Mouse (Mus musculus): ENCODE measurements at regions not wholly inside any gene's neighbourhood (a gene's known extent, or its start where the extent isn't known, plus 50 kb on each side); places are given as distances from the start of the nearest gene placed in this dataset.
A peak's percentile ranks its signal among the peaks of the same experiment; 100 is the strongest.

- Histone ChIP-seq H3K4me3 (ENCODE audit: control insufficient read depth, low read depth, low read length) (no peak overlapping the region), H3K27me3 (ENCODE audit: control insufficient read depth, insufficient read depth, low read length) (no peaks in the 10 kb centered on the region), H3K4me1 (ENCODE audit: control insufficient read depth, insufficient read depth, low read length) (no peaks in the 10 kb centered on the region), H3K36me3 (ENCODE audit: control insufficient read depth, insufficient read depth, low read length) (no peaks in the 10 kb centered on the region), H3K27ac (ENCODE audit: control insufficient read depth, insufficient read depth, low read depth, low read length) (no peak overlapping the region)
- no peak for TF ChIP-seq POLR2A (IDR thresholded peaks at IDR 0.05; ENCODE audit: control insufficient read depth, low read depth, low read length)
- TF ChIP-seq CTCF (IDR thresholded peaks at IDR 0.05; ENCODE audit: control insufficient read depth, insufficient read depth, insufficient replicate concordance, low read depth, low read length), result no peak
These were observed 90.0 kb upstream of the Zcchc2 start for GRCm38 (mm10) chr1:105900158-105900557.

DNA sequence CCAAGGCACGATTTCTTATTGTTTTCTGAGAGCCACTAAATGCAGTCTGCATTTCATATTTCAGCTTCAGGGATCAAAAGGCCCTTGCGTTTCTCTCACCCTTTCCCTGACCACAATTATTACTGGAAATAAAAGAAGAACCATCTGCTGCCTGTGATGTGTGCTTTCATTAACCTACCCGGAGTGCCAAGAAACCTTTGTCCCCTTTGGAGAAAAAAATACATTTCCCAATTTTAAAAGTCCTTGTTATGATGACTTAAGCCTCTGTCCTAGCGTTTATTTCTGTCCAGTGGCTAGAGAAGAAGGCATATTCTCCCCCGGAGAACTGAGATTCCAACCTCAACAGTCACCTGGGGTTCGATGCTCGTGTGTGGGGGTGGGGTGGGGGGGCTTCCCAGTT lies 89.3 kb upstream of the Zcchc2 start:
- no peaks in the 10 kb centered on the region for H3K36me3 ChIP-seq (ENCODE audit: control insufficient read depth, insufficient read depth, low read length)
- no peaks in the 10 kb centered on the region for H3K27me3 ChIP-seq (ENCODE audit: control insufficient read depth, insufficient read depth, low read length)
- no peak overlapping the region for H3K27ac ChIP-seq (ENCODE audit: control insufficient read depth, insufficient read depth, low read depth, low read length)
- H3K4me3 ChIP-seq (ENCODE audit: control insufficient read depth, low read depth, low read length), result no peak overlapping the region
- TF ChIP-seq POLR2A (IDR thresholded peaks at IDR 0.05; ENCODE audit: control insufficient read depth, low read depth, low read length), result no peak
- no peak for TF ChIP-seq CTCF (IDR thresholded peaks at IDR 0.05; ENCODE audit: control insufficient read depth, insufficient read depth, insufficient replicate concordance, low read depth, low read length)
- H3K4me1 ChIP-seq (ENCODE audit: control insufficient read depth, insufficient read depth, low read length), result no peaks in the 10 kb centered on the region

GRCm38 (mm10) chr1:105903286-105904115 lies 86.7 kb upstream of the Zcchc2 start:
- Histone ChIP-seq H3K36me3 (ENCODE audit: control insufficient read depth, insufficient read depth, low read length) (no peaks in the 10 kb centered on the region), H3K27me3 (ENCODE audit: control insufficient read depth, insufficient read depth, low read length) (no peaks in the 10 kb centered on the region), H3K4me1 (ENCODE audit: control insufficient read depth, insufficient read depth, low read length) (peaks cover 3% of the 10 kb centered on the region; the same call in 1 of the 2 replicates), H3K27ac (ENCODE audit: control insufficient read depth, insufficient read depth, low read depth, low read length) (no peak overlapping the region), H3K4me3 (ENCODE audit: control insufficient read depth, low read depth, low read length) (no peak overlapping the region)
- TF ChIP-seq POLR2A (IDR thresholded peaks at IDR 0.05; ENCODE audit: control insufficient read depth, low read depth, low read length) (no peak), CTCF (IDR thresholded peaks at IDR 0.05; ENCODE audit: control insufficient read depth, insufficient read depth, insufficient replicate concordance, low read depth, low read length) (no peak)

DNA sequence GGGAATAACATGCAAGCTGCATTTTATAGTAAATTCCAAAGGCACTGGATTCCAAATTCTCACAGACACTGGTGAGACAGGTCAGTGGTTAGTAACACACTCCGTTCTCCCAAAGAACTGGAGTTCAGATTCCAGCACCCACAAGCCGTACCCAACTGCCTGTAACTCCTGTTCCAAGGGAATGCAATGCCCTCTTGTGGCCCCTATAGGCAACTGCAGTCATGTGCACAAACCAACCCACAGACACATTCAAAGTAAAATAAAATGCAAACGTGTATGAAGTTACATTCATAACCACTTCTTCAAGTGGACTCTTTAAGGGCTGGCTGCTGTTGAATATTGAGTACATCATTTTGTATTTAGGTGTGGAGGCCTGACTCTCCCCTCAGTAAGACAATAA lies 85.5 kb upstream of the Zcchc2 start:
- TF ChIP-seq CTCF (IDR thresholded peaks at IDR 0.05; ENCODE audit: control insufficient read depth, insufficient read depth, insufficient replicate concordance, low read depth, low read length), result peak; percentile 60; the same call in 1 of the 2 replicates
- TF ChIP-seq POLR2A (IDR thresholded peaks at IDR 0.05; ENCODE audit: control insufficient read depth, low read depth, low read length), result no peak
- Histone ChIP-seq H3K4me3 (ENCODE audit: control insufficient read depth, low read depth, low read length) (no peak overlapping the region), H3K27me3 (ENCODE audit: control insufficient read depth, insufficient read depth, low read length) (no peaks in the 10 kb centered on the region), H3K4me1 (ENCODE audit: control insufficient read depth, insufficient read depth, low read length) (peaks cover 3% of the 10 kb centered on the region; the same call in 1 of the 2 replicates), H3K36me3 (ENCODE audit: control insufficient read depth, insufficient read depth, low read length) (no peaks in the 10 kb centered on the region), H3K27ac (ENCODE audit: control insufficient read depth, insufficient read depth, low read depth, low read length) (no peak overlapping the region)

DNA sequence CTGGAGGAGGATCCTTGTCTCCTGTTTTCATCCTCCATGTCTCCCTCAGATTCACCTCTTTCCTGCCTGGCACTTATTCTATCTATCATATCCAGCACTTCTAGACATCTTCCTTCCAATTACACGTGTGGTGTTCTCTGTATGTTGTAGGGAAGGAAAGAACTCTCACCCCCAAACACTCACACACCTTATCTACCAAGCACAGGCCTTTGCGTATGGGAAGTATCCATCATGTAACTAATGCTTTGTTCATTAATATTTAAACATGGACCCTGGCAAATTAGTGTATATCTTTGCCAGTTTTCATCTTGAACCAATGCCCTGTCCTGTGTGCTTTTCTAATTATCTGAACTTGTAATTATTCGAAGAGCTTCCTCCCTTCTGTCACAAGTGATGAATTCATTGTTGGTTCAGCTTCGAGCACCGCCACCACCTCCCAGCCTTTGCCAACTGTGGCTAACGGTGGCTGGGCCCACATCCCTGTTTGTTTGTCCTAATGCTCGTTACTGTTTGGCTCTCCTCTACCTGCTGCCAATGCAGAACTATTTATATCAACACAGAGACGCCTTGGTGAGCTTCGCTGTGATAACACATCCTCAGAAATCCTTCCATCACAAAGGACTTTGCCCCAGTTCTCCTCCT lies 84.3 kb upstream of the Zcchc2 start:
- Histone ChIP-seq H3K36me3 (ENCODE audit: control insufficient read depth, insufficient read depth, low read length) (no peaks in the 10 kb centered on the region), H3K4me1 (ENCODE audit: control insufficient read depth, insufficient read depth, low read length) (peaks cover 3% of the 10 kb centered on the region; the same call in 1 of the 2 replicates), H3K4me3 (ENCODE audit: control insufficient read depth, low read depth, low read length) (no peak overlapping the region), H3K27ac (ENCODE audit: control insufficient read depth, insufficient read depth, low read depth, low read length) (no peak overlapping the region), H3K27me3 (ENCODE audit: control insufficient read depth, insufficient read depth, low read length) (no peaks in the 10 kb centered on the region)
- TF ChIP-seq POLR2A (IDR thresholded peaks at IDR 0.05; ENCODE audit: control insufficient read depth, low read depth, low read length) (no peak), CTCF (IDR thresholded peaks at IDR 0.05; ENCODE audit: control insufficient read depth, insufficient read depth, insufficient replicate concordance, low read depth, low read length) (no peak)

- TF ChIP-seq POLR2A (IDR thresholded peaks at IDR 0.05; ENCODE audit: control insufficient read depth, low read depth, low read length) (no peak), CTCF (IDR thresholded peaks at IDR 0.05; ENCODE audit: control insufficient read depth, insufficient read depth, insufficient replicate concordance, low read depth, low read length) (no peak)
- no peaks in the 10 kb centered on the region for H3K36me3 ChIP-seq (ENCODE audit: control insufficient read depth, insufficient read depth, low read length)
These were observed 83.8 kb upstream of the Zcchc2 start for GRCm38 (mm10) chr1:105906427-105906798.

More at GRCm38 (mm10) chr1:105906427-105906798, 83.8 kb upstream of the Zcchc2 start:
- H3K27ac ChIP-seq (ENCODE audit: control insufficient read depth, insufficient read depth, low read depth, low read length), result no peak overlapping the region
- H3K4me3 ChIP-seq (ENCODE audit: control insufficient read depth, low read depth, low read length), result no peak overlapping the region
- H3K27me3 ChIP-seq (ENCODE audit: control insufficient read depth, insufficient read depth, low read length), result no peaks in the 10 kb centered on the region
- H3K4me1 ChIP-seq (ENCODE audit: control insufficient read depth, insufficient read depth, low read length), result peaks cover 3% of the 10 kb centered on the region; the same call in 1 of the 2 replicates
